Mouse (Mus musculus) heart, embryonic 12.5 days (tissue): ENCODE measurements around the gene Mst1. TPM values are rescaled to one million over a fixed set of nuclear protein-coding genes. Genes with fewer than 3 reads are reported as not detected.
A peak's percentile ranks its signal among the peaks of the same experiment; 100 is the strongest.

Source experiments
- ATAC-seq: fragments of 200-750 bp; cut with Nextera tagmentation; 2 replicates; pipeline ENCODE4 v1.8.0; 2017; ENCODE audit warnings: moderate TSS enrichment, moderate library complexity; ENCODE audit not compliant: insufficient number of reproducible peaks, low FRiP score
- H3K27ac ChIP-seq: fragments of 300-500 bp; sonication (generic); 2 replicates; pipeline ENCODE4 v1.5.1; 2016; ENCODE audit warnings: mild to moderate bottlenecking, moderate library complexity; ENCODE audit not compliant: poor library complexity, severe bottlenecking
- H3K27me3 ChIP-seq: fragments of 300-500 bp; sonication (generic); replicated peaks from 2 replicates; pipeline ENCODE4 v1.6.1; 2016; ENCODE audit warnings: mild to moderate bottlenecking, moderate library complexity
- H3K36me3 ChIP-seq: fragments of 300-500 bp; sonication (generic); 2 replicates; pipeline ENCODE4 v1.6.1; 2016; ENCODE audit warnings: mild to moderate bottlenecking, moderate library complexity
- H3K4me1 ChIP-seq: fragments of 300-500 bp; sonication (generic); replicated peaks from 2 replicates; pipeline ENCODE4 v1.6.1; 2016; ENCODE audit warnings: mild to moderate bottlenecking
- H3K4me2 ChIP-seq: fragments of 300-500 bp; sonication (generic); 2 replicates; pipeline ENCODE4 v1.6.1; 2016; ENCODE audit warnings: mild to moderate bottlenecking, moderate library complexity
- H3K4me3 ChIP-seq: fragments of 300-500 bp; sonication (generic); 2 replicates; pipeline ENCODE4 v1.5.1; 2016; ENCODE audit warnings: mild to moderate bottlenecking
- H3K9ac ChIP-seq: fragments of 300-500 bp; sonication (generic); 2 replicates; pipeline ENCODE4 v1.6.1; 2016; ENCODE audit warnings: mild to moderate bottlenecking, moderate library complexity
- H3K9me3 ChIP-seq: fragments of 300-500 bp; sonication (generic); replicated peaks from 2 replicates; pipeline ENCODE4 v1.6.1; 2016; ENCODE audit warnings: mild to moderate bottlenecking, moderate library complexity
- WGBS: fragments of 180-500 bp; shearing (Covaris S2); methylation state at CpG from one replicate; pipeline ENCODE4 v1.1.7; 2016; 5-methylcytosine and 5-hydroxymethylcytosine counted together
- polyA plus RNA-seq: library from polyadenylated mRNA; unstranded; fragments of >200 nt; fragmentation: Nextera tagmentation; extraction: Ambion mirVana; gene quantifications from 2 replicates; pipeline ENCODE4 v1.2.1, GENCODE M21; 2016

Mst1 gene
- polyA plus RNA-seq = 0.31 and 0.37 TPM in 2 replicates

- Histone ChIP-seq H3K27me3 (peaks cover 49% of the 10 kb centered on the region), H3K9ac (peak within 1 kb of the TSS; percentile 97), H3K9me3 (no peaks in the 10 kb centered on the region), H3K36me3 (peaks cover 18% of the 10 kb centered on the region), H3K27ac (peak within 1 kb of the TSS; percentile 71), H3K4me2 (peak within 1 kb of the TSS; percentile 94), H3K4me1 (peaks cover 35% of the 10 kb centered on the region), H3K4me3 (peak within 1 kb of the TSS; percentile 86)
- 73% methylated on average over 5 of the region's 5 CpGs for WGBS
- peak; percentile 81 for ATAC-seq
Observed at GRCm38 (mm10) chr9:108080168-108080567, at the start of gene Mst1. Gene Mst1 (plus strand): TSS chr9:108080436.

DNA sequence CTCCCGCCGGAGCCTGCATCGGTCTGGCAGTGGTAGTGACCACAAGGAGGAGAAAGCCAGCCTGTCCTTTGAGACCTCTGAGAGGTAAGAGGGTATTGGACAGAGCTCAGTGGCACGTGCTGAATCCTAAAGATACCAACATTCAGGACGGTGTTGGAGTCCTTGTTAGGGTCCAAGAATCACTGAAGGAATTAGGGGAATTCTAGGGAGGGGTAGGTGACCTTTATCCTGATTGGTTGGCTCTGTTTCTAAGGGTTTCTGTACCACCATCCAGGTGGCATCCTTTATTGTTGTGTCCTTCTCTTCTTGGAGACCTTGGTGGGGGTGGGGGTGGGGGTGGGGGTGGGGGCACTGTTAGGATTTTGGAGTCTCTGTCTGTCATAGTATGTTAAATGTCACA, 48.1 kb upstream of the Mst1 start:
- Histone ChIP-seq H3K9me3 (peaks cover 5% of the 10 kb centered on the region; the same call in 1 of the 2 replicates), H3K27me3 (no peaks in the 10 kb centered on the region), H3K4me3 (no peak overlapping the region), H3K4me1 (no peaks in the 10 kb centered on the region), H3K36me3 (peaks cover 55% of the 10 kb centered on the region), H3K9ac (no peak overlapping the region), H3K4me2 (no peak overlapping the region), H3K27ac (no peak overlapping the region)
- ATAC-seq = no peak
- 88% methylated on average over 5 of the region's 5 CpGs for WGBS

DNA sequence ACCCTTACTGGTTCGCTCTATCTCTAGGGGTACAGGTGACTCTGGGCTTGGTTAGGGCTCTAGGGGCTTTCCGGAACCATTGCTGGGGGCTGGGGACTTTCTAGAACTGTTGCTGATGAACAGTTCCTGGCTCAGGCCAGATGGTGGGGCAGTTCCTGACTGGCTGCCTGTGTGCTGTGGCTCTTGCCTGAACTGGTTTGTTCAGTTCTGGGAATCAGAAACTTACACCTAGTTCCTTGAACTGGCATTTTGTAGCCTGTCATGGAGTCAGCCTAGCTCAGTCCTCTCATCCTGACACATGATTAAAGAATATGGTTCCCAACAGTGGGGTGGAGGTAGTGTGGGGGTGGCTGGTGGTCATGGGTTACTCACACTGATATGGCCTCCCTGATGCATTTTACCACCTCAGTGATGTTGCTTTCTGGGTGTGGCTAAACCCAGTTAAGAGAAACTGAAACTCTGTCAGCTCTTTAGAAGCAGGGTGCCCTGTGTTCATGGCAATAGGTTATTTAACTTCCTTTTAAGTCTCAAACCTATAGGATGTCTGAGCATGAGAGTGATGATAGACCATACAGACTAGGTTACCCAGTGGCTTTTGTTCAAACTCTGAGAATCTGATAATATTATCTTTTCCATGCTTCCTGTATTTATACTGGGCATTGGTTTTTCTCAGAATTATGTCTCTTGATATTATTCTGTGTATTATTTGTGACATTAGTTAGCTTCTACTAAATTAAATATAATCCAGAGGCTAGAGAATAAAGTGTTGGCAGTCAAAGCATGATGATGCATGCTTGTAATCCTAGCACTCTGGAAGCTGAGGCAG, 44.7 kb upstream of the Mst1 start:
- Histone ChIP-seq H3K27ac (no peak overlapping the region), H3K9me3 (no peaks in the 10 kb centered on the region), H3K4me3 (no peak overlapping the region), H3K4me2 (no peak overlapping the region), H3K27me3 (no peaks in the 10 kb centered on the region), H3K4me1 (no peaks in the 10 kb centered on the region), H3K36me3 (peaks cover 61% of the 10 kb centered on the region), H3K9ac (no peak overlapping the region)
- WGBS = 97% methylated on average over 2 of the region's 2 CpGs
- ATAC-seq = no peak

- 94% methylated on average over 8 of the region's 8 CpGs for WGBS
- ATAC-seq = no peak
- Histone ChIP-seq H3K36me3 (peaks cover 68% of the 10 kb centered on the region), H3K27ac (no peak overlapping the region), H3K9ac (no peak overlapping the region), H3K4me1 (peaks cover 27% of the 10 kb centered on the region), H3K27me3 (no peaks in the 10 kb centered on the region), H3K4me2 (no peak overlapping the region), H3K4me3 (no peak overlapping the region), H3K9me3 (no peaks in the 10 kb centered on the region)
Observed at GRCm38 (mm10) chr9:108044751-108045492, 35.3 kb upstream of the Mst1 start.

- WGBS = 87% methylated on average over 4 of the region's 4 CpGs
- H3K27me3 ChIP-seq = no peaks in the 10 kb centered on the region
- H3K36me3 ChIP-seq = peaks cover 70% of the 10 kb centered on the region
Observed at GRCm38 (mm10) chr9:108046582-108046981, 33.7 kb upstream of the Mst1 start.

DNA sequence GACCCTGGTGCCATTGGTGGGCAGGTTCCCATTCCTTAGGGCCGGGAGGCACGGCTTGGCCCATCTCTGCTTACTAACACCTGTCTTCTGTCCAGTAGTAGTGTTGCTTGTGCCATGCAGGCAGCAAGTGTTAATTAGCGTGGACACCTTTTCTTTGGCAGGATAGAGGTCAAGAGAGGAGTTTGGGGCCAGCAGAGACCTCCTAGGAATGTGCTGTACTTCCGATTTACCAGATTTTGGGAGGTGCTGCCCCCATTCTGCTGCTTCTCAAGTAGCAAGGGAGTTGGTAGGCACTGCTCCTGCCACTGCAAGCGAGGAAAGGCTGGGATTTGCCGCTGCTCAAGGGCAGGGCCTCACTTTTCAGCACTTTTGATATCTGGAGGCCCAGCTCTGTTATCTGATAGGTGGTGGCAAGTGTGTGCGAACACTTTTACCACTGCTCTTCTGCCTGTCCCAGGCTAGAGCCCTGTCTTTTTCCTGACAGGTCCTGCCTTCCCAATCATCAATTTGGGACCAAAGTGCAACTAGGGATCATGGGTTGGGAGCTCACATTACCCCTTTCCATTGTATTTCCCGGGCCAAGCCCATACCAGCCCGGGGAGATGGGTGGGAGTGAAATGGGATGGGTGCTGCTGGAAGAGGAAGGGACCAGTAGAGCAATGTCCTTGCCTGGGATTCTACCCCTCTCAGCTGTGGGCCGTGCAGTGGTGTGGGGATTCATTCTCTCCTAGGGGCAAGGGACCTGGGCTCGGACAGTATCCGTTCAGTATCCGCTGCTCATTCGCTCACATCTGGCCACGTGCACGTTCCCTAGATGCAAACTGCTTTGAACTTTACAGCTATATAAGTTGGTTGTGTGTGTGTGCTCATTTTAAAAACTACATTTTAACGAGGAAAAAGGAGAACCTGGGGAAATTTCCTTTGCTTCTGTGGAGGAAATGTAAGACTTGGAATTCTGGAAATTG, 32.4 kb upstream of the Mst1 start:
- H3K36me3 ChIP-seq = peaks cover 66% of the 10 kb centered on the region
- no peak for ATAC-seq
- H3K4me3 ChIP-seq = peak overlapping the region; percentile 88
- no peaks in the 10 kb centered on the region for H3K9me3 ChIP-seq
- peak overlapping the region; percentile 64 for H3K9ac ChIP-seq
- no peaks in the 10 kb centered on the region for H3K27me3 ChIP-seq
- H3K4me2 ChIP-seq = peak overlapping the region; percentile 93
- peaks cover 42% of the 10 kb centered on the region for H3K4me1 ChIP-seq
- 36% methylated on average over 17 of the region's 17 CpGs for WGBS
- H3K27ac ChIP-seq = peak overlapping the region; percentile 79

More at GRCm38 (mm10) chr9:108046582-108046981, 33.7 kb upstream of the Mst1 start:
- no peak overlapping the region for H3K4me2 ChIP-seq
- no peak overlapping the region for H3K4me3 ChIP-seq
- no peak overlapping the region for H3K27ac ChIP-seq
- H3K9ac ChIP-seq = no peak overlapping the region; the same call in 1 of the 2 replicates
- no peak for ATAC-seq
- no peaks in the 10 kb centered on the region for H3K9me3 ChIP-seq
- H3K4me1 ChIP-seq = peaks cover 35% of the 10 kb centered on the region

DNA sequence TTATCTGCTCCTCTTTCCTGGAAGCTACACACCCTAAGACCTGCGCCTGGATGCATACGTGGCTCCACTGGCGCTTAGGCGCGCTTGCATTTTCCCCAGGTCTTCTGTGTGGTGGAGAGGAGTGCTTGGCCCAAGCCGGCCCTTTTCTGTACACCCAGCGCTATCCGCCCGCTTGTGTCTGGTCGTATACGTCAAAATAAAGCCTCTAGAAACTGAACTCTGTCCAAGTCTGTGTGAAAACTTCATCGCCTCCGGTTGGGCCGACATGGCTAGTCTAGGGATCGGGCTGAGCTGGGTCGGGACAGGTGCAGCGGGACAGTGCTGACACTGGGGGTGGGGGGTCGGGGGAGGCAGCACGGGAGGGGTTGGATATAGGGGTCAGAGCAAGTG, 31.7 kb upstream of the Mst1 start:
- H3K4me1 ChIP-seq = peaks cover 48% of the 10 kb centered on the region
- 1% methylated on average over 19 of the region's 19 CpGs for WGBS
- H3K27me3 ChIP-seq = no peaks in the 10 kb centered on the region
- no peaks in the 10 kb centered on the region for H3K9me3 ChIP-seq
- H3K27ac ChIP-seq = peak overlapping the region; percentile 79
- H3K4me3 ChIP-seq = peak overlapping the region; percentile 88
- H3K36me3 ChIP-seq = peaks cover 62% of the 10 kb centered on the region
- peak; percentile 5; the same call in 1 of the 2 replicates for ATAC-seq
- peak overlapping the region; percentile 64 for H3K9ac ChIP-seq
- peak overlapping the region; percentile 93 for H3K4me2 ChIP-seq

GRCm38 (mm10) chr9:108049016-108049455, 31.2 kb upstream of the Mst1 start, which contains the start of gene Gmppb:
Gene Gmppb (plus strand): TSS chr9:108049242.
- WGBS = under 1% methylated on average over 34 of the region's 39 CpGs
- Histone ChIP-seq H3K36me3 (peaks cover 67% of the 10 kb centered on the region), H3K4me1 (peaks cover 52% of the 10 kb centered on the region)

DNA sequence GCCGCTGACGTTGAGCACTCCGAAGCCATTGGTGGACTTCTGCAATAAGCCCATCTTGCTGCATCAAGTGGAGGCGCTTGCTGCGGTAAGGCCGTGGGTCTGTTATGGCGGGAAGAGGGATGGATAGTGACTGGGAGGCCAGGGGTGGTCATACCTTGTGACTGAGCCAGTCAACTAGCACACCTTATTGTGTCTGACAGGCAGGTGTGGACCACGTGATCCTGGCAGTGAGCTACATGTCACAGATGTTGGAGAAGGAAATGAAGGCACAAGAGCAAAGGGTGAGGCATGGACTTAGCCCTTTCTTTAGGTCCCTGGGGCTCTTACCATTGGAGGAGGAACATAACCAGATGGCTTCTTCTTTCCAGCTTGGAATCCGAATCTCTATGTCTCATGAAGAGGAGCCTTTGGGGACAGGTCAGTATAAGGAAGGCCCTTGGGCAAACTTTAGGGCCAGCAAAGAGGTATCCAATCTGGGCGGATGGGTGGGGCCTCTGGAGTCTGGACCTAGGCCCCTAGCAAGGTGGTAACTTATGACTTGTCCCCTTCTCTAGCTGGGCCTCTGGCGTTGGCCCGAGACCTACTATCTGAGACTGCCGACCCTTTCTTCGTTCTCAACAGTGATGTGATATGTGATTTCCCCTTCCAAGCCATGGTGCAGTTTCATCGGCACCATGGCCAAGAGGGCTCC, 30.5 kb upstream of the Mst1 start:
- 37% methylated on average over 15 of the region's 15 CpGs for WGBS
- ATAC-seq = no peak
- H3K36me3 ChIP-seq = peaks cover 71% of the 10 kb centered on the region
- no peaks in the 10 kb centered on the region for H3K27me3 ChIP-seq
- H3K9ac ChIP-seq = peak overlapping the region; percentile 84
- H3K4me3 ChIP-seq = peak overlapping the region; percentile 88
- no peaks in the 10 kb centered on the region for H3K9me3 ChIP-seq
- H3K4me2 ChIP-seq = peak overlapping the region; percentile 93
- H3K4me1 ChIP-seq = peaks cover 52% of the 10 kb centered on the region
- 0 out of 2 replicates have a peak overlapping the region, but pooled peaks have one; percentile 58 for H3K27ac ChIP-seq

More at GRCm38 (mm10) chr9:108049016-108049455, 31.2 kb upstream of the Mst1 start, which contains the start of gene Gmppb:
- Histone ChIP-seq H3K4me3 (peak within 1 kb of the TSS; percentile 88), H3K27ac (peak within 1 kb of the TSS; percentile 79), H3K9ac (peak within 1 kb of the TSS; percentile 84), H3K4me2 (peak within 1 kb of the TSS; percentile 93), H3K9me3 (no peaks in the 10 kb centered on the region), H3K27me3 (no peaks in the 10 kb centered on the region)
- peak; percentile 93 for ATAC-seq
